Mouse (Mus musculus): ENCODE data around the gene Sult2a6.

Gene Sult2a6

DNA sequence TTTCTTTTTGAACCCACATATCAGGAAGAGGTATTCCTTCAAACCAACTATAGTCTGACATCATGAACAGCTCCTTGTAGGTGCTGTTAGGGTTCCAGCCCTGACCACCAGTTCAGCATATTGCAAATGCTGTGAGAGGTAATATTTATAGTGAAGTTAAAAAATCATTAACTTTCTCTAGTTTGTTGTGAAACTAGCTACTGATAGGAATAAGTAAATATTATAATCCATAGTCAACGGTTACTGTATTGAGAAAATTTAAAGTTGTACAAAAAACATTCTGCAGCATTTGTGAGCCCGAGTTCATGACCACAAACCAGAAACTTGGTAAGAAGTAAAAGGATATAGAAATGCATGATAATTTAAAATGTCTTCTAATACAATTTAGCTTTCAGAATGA lies at the start of gene Sult2a6:
Gene Sult2a6, minus strand, starts transcription at position 101 of the 400 bp plus-strand sequence.
- no peak for DNase-seq (ENCODE audit: extremely low spot score, low read depth, low spot score)

- DNase-seq (ENCODE audit: extremely low spot score, low read depth, low spot score) = no peak
Observed at GRCm38 (mm10) chr7:14215231-14215630, 39.4 kb downstream of the Sult2a6 start.

DNA sequence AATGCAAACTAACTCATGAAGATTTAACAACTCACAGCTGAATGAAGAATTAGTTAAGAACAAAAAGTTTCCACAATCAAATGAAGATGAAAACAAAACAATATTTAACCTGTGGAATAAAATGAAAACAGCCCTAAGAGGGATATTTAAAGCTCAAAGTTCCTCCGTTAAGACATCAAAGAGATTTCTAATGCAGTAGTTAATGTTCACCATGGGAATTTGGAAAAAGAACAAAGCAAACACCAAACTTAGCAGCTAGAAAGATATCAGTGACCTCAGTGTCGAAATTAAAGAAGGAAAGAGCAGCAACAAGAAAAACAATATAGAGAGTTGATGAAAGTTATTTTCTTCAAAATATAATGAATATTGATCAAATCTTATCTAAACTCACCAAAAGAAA lies 51.3 kb downstream of the Sult2a6 start:
- DNase-seq (ENCODE audit: extremely low spot score, low read depth, low spot score) = no peak

DNA sequence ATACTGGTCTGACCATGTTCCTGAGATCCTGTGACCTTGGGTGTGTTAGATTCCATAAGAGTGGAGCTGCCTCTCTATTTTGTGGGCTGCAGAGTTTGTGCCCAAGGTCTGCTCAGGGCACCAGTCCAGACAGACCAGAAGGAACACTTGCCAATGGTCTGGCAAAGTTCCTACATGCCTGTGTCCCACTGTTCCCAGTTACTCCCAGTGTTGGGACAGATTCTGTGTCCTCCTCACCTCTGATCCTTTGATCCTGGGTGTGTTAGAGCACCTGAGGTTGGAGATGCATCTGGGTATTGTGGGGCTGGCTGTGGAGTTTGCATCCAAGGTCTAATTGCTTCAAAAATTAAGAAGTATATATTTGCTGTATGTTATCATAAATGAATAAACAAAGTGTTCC lies 52.2 kb downstream of the Sult2a6 start:
- no peak for DNase-seq (ENCODE audit: extremely low spot score, low read depth, low spot score)
